Mouse (Mus musculus) CH12.LX (cell line): ENCODE data around the gene Cemip2.
A peak's percentile ranks its signal among the peaks of the same experiment; 100 is the strongest.

Source experiments
- CHD2 ChIP-seq: IDR thresholded peaks from 2 replicates; pipeline ENCODE4 v1.6.1; 2011; ENCODE audit warnings: low read length, improper control_type of control experiment
- CTCF ChIP-seq, 2 experiments: IDR thresholded peaks in 1 of 2; conservative IDR thresholded peaks in 1 of 2; 2 replicates each; pipeline ENCODE4 v1.5.1; 2011 to 2012; ENCODE audit warnings: low read depth in 2 of 2, low read length in 2 of 2, improper control_type of control experiment in 1 of 2, inconsistent platforms in 1 of 2, mild to moderate bottlenecking in 1 of 2, moderate library complexity in 1 of 2
- E2F4 ChIP-seq: IDR thresholded peaks from 2 replicates; pipeline ENCODE4 v1.6.1; 2011; ENCODE audit warnings: low read depth, low read length, improper control_type of control experiment; ENCODE audit not compliant: insufficient replicate concordance
- HCFC1 ChIP-seq: IDR thresholded peaks from 2 replicates; pipeline ENCODE4 v1.6.1; 2012; ENCODE audit warnings: low read depth, mild to moderate bottlenecking, inconsistent platforms, low read length, improper control_type of control experiment
- IRF4 ChIP-seq: IDR thresholded peaks from 2 replicates; pipeline ENCODE4 v1.6.1; 2014; ENCODE audit warnings: low read depth, mild to moderate bottlenecking, inconsistent platforms, low read length, improper control_type of control experiment
- MAX ChIP-seq: IDR thresholded peaks from 2 replicates; pipeline ENCODE4 v1.6.1; 2011; ENCODE audit warnings: low read length, improper control_type of control experiment
- MXI1 ChIP-seq: IDR thresholded peaks from 2 replicates; pipeline ENCODE4 v1.6.1; 2011; ENCODE audit warnings: mild to moderate bottlenecking, low read depth, low read length, improper control_type of control experiment
- POLR2A ChIP-seq: IDR thresholded peaks from 2 replicates; pipeline ENCODE4 v1.6.1; 2011; ENCODE audit warnings: low read depth, mild to moderate bottlenecking, improper control_type of control experiment, low read length
- RAD21 ChIP-seq: IDR thresholded peaks from 2 replicates; pipeline ENCODE4 v1.6.1; 2011; ENCODE audit warnings: low read depth, mild to moderate bottlenecking, low read length, improper control_type of control experiment, moderate library complexity
- SIN3A ChIP-seq: IDR thresholded peaks from 2 replicates; pipeline ENCODE4 v1.6.1; 2012; ENCODE audit warnings: low read length, improper control_type of control experiment, inconsistent platforms
- TBP ChIP-seq: conservative IDR thresholded peaks from 2 replicates; pipeline ENCODE4 v1.6.1; 2011; ENCODE audit warnings: low read depth, low read length, improper control_type of control experiment

DNA sequence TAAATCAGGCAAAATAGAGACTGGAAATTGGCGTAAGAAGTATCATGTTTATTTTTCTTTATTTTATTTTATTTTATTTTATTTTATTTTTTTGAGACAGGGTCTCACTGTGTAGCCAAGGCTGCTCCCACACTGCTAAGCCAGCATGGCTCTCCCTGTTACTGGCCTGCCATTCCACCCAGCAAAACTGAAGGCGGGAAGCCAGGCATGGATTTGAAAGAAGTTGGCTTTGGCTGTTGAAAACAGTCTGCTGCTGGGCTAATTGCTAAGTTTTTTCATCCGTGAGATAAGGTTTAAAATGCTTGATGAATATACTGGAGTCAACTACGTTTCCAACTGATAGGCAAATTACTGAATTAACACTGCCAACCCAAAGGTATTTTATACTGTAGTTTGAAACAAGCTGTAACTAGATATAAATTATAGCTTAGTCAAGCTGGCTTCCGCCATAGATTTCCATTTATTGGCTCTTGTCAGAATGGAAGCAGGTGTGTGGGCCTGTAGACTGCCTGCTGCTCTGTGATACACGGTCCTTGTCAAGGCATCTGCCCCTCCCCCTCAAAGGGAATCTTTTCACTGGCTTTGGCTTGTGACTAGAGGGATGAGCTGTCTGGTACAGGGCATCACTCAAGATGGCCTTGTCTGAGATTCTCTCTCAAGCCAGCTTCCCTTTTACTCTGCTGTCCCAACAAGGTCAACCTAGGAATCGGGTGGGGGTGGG lies 3.1 kb downstream of the Cemip2 start:
- TF ChIP-seq CTCF (conservative IDR thresholded peaks at IDR 0.05 in 1 of 2, IDR thresholded peaks at IDR 0.05 in 1 of 2; ENCODE audit: low read depth in 2 of 2, low read length in 2 of 2) (no peak), SIN3A (no peak), IRF4 (no peak), E2F4 (no peak), TBP (no peak), POLR2A (no peak), RAD21 (no peak), MAX (no peak), HCFC1 (no peak), MXI1 (no peak), CHD2 (peak; percentile 35; the same call in 1 of the 2 replicates)
